Mouse (Mus musculus) v-Abl transformed pro-B cells (cell line): Measurements from ENCODE around the gene Etfrf1.

Source experiments
- in situ Hi-C, 2 experiments: fragments of 400-800 bp; cut with MboI; formaldehyde crosslinking; loops; one replicate each; pipeline ENCODE4 v1.15.1; 2025; ENCODE audit not compliant: unreplicated experiment in 2 of 2

Etfrf1 gene

DNA sequence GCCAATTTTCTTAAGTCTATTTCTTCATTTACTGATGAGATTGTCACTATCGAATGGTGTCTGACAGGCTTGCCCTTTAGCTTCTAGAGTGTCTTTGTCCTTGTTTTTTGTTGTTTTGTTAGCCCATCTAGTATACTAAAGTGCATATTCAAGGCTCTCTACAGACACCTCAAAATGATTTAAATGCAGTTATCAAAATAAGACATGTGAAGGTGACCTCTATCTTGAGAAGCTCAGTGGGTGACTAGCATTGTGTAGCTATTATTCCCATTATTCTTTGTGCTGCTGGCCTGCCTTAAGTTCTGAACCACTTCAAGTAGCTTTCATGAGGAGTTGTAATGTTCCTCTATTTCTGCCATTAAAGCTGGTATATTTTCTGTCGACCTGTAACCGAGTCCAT is 4.9 kb downstream of the Etfrf1 start:
- in situ Hi-C loops, result no loop called here

DNA sequence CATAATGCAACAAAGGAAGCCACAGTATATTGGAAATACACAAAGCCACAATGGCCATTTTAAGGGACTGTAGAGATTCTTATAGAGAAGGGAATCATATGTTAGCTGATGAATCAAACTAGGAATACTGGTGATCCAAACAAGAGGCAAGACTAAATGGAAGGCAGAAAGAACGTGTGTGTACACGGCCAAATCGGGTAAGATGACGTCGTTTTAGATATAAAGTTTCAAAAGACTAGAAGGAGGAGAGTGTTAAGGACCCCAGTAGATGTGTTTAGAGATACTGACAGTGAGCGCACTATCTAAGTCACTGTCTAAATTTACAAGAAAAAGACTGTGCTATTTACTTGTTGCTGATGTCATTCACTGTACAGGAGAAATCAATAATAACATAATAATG is 13.3 kb downstream of the Etfrf1 start:
- in situ Hi-C loops, result no loop called here

DNA sequence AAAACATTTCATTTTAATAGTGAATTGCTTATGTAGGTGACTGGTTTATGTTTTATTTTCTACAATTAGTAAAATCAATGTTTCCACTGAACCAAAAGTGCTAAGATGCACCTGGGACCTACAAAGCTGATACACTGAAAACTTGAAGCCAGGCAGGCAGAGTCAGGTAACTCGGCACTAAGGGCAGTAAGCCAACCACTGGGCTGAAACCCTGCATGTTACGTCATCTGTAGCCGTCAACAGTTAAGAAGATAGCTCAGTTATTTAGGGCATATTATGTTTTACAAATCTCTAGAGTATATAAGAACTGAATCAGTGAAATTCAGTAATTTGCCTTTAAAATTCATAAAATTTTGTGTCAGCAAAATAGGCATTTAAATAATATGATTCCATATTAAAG is 15.4 kb downstream of the Etfrf1 start:
- in situ Hi-C loops, result no loop called here

DNA sequence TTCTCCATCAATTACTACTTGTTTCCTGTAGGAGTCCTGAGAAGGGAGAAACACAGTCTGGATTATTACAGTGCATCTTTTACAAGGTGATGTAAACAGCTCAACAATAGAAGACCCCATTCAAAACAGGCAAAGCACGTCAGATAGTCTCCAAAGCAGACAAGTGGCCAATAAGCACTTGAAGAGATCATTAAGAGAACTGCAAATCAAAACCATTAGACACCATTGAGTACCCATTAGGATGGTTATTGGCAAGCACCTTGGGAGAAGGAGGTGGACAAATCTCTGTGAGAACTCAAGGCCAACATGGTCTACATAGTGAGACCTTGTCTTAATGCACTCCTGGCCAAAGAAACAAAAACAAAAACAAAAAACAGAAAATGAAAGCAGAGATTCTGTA is 23.5 kb downstream of the Etfrf1 start:
- in situ Hi-C loops, result no loop called here

DNA sequence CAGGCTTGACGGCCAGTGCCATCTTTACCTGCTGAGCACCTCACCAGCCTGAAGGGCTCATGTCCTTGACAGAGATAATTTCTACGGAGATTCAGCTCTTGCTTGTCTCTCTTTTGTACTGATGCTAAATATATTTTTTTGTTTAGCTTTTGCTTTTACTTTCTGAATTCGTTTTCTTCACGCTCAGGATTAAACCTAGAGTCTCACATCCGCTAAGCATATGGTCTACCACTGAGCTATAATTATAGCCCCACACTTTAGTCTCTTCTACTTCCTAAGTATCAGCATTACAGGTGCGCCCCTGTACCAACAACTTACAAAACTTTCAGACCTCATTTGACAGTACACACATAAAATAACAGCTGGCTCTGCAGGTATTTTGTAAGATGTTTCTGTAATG is 24.4 kb downstream of the Etfrf1 start:
- in situ Hi-C loops, result no loop called here

DNA sequence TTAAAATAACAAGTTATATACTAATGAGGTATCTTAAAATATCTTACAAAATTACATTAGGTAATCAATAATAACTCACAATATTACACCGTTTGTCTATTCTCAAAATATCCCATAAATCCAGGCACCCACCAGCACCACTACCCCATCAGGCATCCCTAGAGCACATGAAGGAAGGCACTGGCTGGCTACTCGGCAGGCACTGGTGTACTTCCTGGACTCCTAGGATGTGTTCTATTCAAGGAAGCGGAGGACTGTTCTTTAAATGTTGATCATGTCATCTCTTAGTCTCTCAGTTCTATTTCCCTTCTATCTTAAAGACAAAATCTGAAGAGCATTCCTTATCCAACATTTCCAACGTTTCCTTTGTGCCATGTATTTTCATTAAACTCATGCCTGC is 26.2 kb downstream of the Etfrf1 start:
- in situ Hi-C loops, result no loop called here

DNA sequence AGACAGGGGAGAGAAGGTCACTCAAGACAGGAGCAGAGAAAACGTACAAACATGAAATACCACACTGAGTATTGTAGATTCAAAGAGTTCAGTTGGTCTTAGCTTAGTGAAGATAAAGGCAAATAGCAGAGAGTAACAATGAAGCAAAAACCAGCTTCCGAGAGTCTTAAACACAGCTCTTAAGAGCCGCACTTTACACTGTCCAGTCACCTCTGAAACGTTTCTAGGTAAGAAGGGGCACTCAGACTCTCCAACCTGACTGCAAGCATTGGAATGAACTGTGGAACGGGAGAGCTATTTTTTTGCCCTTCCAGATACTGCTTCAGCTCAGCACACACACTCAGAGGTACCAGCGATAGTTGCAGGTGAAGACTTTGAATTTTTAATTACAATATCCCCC is 29.4 kb downstream of the Etfrf1 start:
- in situ Hi-C loops, result no loop called here

DNA sequence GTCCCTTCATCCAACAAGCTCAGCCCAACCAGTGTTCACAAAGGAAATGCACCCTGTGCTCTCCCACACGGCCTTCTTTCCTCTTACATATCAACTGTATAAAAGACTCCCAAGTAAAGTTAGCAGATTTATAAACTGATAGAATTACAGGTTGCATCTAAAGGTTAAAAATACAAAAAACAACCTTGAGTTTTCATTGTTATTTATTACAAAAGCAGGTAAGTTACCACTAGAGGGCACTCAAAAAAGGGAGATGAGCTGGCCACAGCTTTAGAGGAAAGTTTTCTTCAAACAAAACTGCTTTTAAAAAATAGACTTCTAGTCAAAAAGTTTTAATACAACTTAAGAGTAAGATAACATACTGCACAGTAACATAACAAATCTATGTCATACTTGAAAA is 31.6 kb downstream of the Etfrf1 start:
- in situ Hi-C loops, result no loop called here

DNA sequence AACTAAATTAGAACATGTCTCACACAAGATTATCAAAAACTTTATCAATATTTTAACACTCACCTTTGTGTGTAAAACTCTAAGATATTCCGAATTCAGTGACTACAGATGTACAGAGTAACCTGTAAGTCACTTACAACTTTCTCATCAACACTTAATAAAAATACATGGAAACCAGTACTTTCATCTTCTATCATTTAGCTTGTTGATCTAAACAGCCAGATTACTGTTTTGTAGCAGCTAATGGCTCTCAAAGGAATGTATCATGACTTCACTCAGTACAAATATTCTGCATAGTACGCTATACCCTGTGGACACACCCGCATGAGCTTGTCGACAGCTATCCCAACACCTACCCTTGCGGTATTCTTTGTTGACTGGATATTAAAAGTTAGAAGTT is 35.9 kb downstream of the Etfrf1 start:
- in situ Hi-C loops, result loop anchor here (5.0 kb wide), 2 partner anchors 90 to 95 kb away; no protein-coding TSS in a partner anchor

DNA sequence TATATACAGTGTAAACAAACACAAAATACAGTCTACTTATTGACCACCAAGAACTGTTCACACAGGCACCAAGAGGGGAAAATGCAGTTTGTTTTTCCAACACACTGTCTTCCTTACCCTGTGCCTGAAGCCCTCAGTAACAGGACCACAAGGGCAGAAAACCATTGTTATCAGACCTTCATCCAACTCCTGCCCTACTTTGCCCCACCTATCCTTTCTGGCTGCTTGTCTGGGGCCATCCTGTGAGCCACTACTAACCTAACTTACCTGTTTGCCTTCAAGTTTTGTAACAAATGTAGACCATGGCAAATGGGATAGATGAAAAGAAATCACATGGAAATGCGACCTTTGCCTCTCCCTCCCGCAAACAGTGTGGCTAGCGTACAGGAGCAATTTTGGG is 37.0 kb downstream of the Etfrf1 start:
- in situ Hi-C loops, result loop anchor here (5.0 kb wide), 2 partner anchors 89 to 94 kb away; no protein-coding TSS in a partner anchor

DNA sequence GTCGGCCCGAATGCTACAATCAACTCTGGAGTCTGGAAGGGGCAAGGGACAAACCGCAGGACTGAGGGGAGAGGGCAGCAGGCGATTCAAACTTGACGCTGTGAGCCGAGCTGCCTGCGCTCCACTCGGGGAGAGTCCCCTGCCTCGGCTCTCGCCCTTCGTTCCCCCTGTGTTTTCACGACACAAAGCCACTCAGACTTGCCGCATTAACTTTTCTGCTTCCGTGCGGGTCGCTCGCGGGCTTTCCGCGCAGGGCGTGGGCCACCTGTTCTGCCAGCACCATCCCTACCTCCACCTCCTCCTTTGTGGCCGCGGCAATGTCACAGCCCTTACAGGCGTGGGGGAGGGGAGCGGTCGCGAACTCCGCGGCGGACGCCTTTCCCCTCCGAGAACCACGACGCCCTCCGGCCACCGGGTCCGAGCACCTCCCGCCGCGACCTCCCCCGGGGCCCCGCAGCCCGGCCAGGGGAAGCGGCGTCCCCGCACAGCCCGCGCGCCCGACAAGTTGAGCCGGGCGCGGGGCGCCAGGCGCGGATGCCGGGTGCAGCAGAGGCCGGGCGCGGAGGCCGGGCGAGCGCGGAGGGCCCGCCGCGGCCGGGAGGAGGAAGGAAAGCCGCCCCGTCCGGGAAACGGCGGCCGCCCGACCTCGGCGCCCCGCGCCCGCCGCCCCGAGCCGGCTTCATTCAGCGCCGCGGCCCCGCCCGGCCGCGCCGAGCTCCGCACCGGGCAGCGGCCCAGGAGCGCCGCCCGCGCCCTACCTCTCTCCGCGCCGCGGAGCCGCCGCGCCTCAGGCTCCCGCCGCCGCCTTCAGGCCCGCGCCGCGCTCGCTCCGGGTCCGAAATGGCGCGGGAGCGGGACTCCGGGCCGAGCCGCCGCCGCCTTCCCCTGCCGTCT is 38.6 kb downstream of the Etfrf1 start:
- in situ Hi-C loops, result loop anchor here (5.0 kb wide), 2 partner anchors 88 to 93 kb away; no protein-coding TSS in a partner anchor

DNA sequence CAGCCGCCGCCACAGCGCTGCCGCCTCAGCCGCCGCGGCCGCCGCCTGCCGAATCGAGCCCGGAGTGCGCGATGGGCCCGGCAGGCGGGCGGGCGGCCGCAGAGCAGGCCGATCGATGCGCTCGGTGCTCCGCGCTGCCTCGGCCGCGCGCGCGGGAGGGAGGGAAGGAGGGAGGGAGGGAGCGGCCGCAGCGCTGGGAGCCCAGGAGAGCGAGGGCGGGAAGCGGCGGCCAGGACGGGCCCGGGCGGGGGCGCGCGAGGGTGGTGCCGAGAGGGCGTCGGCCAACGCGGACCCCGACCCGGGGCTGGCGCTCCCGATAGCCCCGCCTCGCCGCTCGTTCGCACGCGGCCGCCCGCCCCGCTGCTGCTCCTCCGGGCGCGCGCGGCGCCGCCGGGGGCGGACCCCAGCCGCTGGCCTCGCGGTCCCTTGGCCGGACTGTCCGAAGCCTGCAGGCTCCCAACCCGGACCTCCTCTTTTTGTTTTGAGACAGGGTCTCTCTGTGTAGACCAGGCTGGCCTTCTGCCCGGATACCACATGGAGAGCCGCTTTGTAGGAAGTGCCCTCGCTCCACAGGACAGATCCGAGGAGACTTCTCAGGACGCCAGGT is 39.4 kb downstream of the Etfrf1 start, which contains the start of gene Kras:
TSS of gene Kras (minus strand) at position 55 of the 607 bp plus-strand sequence.
- in situ Hi-C loops, result no loop called here

DNA sequence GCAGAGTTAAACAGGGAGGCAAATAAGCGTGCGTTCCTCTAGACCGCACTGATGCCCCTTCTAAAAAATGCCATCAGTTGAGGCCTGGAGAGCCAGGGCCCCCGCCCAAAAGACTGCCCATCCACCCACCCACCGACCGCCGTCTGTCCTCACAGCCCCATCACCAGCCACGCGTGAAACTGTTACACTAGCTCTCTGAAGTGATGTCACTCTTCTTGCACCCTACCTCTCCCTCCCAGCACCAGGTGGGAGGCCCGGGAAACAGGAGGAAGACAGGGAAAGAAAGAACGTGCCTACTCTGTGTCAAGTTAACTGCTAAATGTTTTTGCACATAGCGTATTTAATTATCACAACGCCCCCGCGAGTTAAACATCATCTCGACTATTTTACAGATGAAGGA is 39.9 kb downstream of the Etfrf1 start:
- in situ Hi-C loops, result no loop called here

DNA sequence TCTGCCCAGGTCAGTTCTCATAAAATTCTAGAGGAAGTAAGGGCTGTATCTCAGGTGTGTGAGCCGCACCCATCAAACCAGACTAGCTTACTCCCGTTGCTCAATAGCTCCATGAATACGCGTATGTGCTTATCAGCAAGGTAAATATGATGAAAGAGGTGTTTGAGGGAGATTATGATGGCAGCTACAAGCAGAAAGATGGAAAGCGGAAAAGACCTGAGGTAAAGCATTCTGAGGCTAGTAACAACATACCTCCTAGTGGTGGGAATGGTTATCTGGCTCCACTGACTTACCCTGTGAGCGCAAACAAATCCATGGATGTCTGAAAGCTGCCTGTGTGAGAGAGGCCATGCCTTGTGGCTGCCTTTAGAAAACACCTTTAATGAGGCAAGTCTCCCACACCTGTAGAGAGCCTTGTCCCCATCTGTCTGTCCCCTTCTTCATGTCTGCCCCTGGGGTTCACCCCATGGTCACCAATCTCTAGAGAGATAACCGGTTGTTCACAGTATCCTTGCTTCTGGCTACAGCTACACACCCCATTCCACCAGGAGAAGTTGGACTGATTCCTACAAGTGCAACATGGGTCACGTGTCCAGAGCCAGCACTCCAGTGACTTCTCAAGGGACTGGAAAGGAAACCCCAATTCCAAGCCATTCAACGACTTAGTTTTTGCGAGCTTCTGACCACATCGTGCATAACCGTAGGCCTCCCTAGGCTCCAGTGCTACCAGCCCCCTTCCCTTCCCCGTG is 45.2 kb downstream of the Etfrf1 start:
- in situ Hi-C loops, result no loop called here

DNA sequence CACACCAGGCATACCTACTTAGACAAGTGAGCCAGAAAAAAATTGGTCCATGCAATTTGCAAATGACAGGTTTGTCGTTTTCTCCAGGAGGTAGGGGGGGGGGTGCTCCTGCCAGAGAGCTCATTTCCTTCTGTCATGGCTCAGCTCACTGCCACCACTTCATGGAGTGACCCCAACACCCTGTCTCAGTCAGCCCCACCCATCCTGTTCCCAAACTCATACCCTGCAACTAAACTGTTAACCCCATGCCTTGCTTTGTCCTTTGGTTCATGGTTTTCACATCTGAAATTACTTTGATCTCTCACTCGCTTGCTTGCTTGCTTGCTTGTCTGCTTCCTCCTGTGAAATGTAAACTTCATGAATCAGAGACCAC is 45.8 kb downstream of the Etfrf1 start:
- in situ Hi-C loops, result no loop called here

DNA sequence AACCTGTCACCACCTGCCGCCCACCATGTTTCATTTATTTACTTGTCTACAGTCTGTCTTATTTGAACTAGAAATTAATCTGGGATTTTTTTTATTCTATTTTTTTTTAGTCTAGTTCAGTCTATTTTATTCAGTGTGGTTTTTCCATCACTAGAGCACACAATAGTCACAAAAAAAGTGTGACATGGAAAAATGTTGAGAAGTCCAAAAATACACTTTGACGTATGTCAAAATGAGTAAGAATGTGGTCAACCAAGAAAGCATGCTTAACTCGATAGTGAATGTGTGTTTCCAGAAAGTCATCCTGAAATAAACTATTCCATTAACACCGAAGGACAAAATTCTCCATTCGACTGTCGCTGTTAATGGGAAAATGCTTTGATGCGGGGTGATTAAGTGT is 51.4 kb downstream of the Etfrf1 start:
- in situ Hi-C loops, result no loop called here
